Mouse (Mus musculus): ENCODE measurements around the gene Vrk2. TPM values are rescaled to one million over a fixed set of nuclear protein-coding genes. Genes with fewer than 3 reads are reported as not detected.

The Vrk2 gene
- polyA plus RNA-seq, 1 experiment from 2014 or later, result 24.9 TPM

- Histone ChIP-seq H3K36me3 (no peaks in the 10 kb centered on the region), H3K4me3 (no peak overlapping the region), H3K9ac (no peak overlapping the region), H3K27me3 (no peaks in the 10 kb centered on the region), H3K4me2 (replicated peaks) (no peak overlapping the region), H3K4me1 (no peaks in the 10 kb centered on the region), H3K9me3 (no peaks in the 10 kb centered on the region), H3K27ac (no peak overlapping the region)
- ATAC-seq (ENCODE audit: insufficient number of reproducible peaks, insufficient read depth, low FRiP score, low TSS enrichment), result no peak
- 89% methylated on average over 5 of the region's 5 CpGs for WGBS
Measured at GRCm38 (mm10) chr11:26532994-26533827, 60.6 kb downstream of the Vrk2 start.

DNA sequence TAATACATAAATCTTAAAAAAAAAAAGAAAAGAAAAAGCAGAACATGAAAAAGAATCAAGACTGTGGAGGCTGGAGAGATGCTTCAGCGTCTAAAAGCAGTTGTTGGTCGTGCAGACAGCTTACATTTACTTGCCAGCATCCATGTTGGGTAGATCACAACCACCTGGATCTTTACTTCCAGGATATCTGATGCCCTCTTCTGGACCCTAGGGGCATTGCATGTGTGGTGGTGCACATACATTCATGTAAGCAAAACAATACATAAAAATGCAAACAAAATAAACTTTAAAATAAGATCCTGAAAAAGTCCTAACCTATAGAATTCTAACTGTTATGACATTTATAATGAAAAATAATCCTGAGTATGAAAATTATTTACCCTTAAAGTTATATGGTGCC, 66.9 kb downstream of the Vrk2 start:
- no peak overlapping the region for H3K4me3 ChIP-seq
- H3K27ac ChIP-seq, result no peak overlapping the region
- no peaks in the 10 kb centered on the region for H3K27me3 ChIP-seq
- H3K4me2 ChIP-seq (replicated peaks), result no peak overlapping the region
- no peaks in the 10 kb centered on the region for H3K4me1 ChIP-seq
- peaks cover 5% of the 10 kb centered on the region; the same call in 1 of the 2 replicates for H3K36me3 ChIP-seq
- H3K9me3 ChIP-seq, result no peaks in the 10 kb centered on the region
- 86% methylated on average over 2 of the region's 2 CpGs for WGBS
- no peak overlapping the region for H3K9ac ChIP-seq
- ATAC-seq (ENCODE audit: insufficient number of reproducible peaks, insufficient read depth, low FRiP score, low TSS enrichment), result no peak

- Histone ChIP-seq H3K9me3 (no peaks in the 10 kb centered on the region), H3K4me1 (no peaks in the 10 kb centered on the region), H3K27ac (no peak overlapping the region), H3K27me3 (no peaks in the 10 kb centered on the region), H3K9ac (no peak overlapping the region), H3K36me3 (no peaks in the 10 kb centered on the region), H3K4me3 (no peak overlapping the region), H3K4me2 (replicated peaks) (no peak overlapping the region)
- 86% methylated on average over 3 of the region's 3 CpGs for WGBS
- ATAC-seq (ENCODE audit: insufficient number of reproducible peaks, insufficient read depth, low FRiP score, low TSS enrichment), result no peak
Measured at GRCm38 (mm10) chr11:26518991-26519390, 74.8 kb downstream of the Vrk2 start.

GRCm38 (mm10) chr11:26516086-26516485, 77.7 kb downstream of the Vrk2 start:
- no peaks in the 10 kb centered on the region for H3K36me3 ChIP-seq
- no peak overlapping the region for H3K27ac ChIP-seq
- WGBS, result 80% methylated on average over 2 of the region's 2 CpGs
- no peaks in the 10 kb centered on the region for H3K27me3 ChIP-seq
- no peak for ATAC-seq (ENCODE audit: insufficient number of reproducible peaks, insufficient read depth, low FRiP score, low TSS enrichment)
- no peaks in the 10 kb centered on the region for H3K4me1 ChIP-seq
- no peak overlapping the region for H3K4me3 ChIP-seq
- H3K4me2 ChIP-seq (replicated peaks), result no peak overlapping the region
- no peaks in the 10 kb centered on the region for H3K9me3 ChIP-seq
- H3K9ac ChIP-seq, result no peak overlapping the region

GRCm38 (mm10) chr11:26513683-26514082, 80.1 kb downstream of the Vrk2 start:
- no peak overlapping the region for H3K4me2 ChIP-seq (replicated peaks)
- H3K9me3 ChIP-seq, result no peaks in the 10 kb centered on the region
- no peaks in the 10 kb centered on the region for H3K36me3 ChIP-seq
- H3K4me1 ChIP-seq, result no peaks in the 10 kb centered on the region
- H3K9ac ChIP-seq, result no peak overlapping the region
- H3K27me3 ChIP-seq, result no peaks in the 10 kb centered on the region
- no peak overlapping the region for H3K4me3 ChIP-seq
- no peak overlapping the region for H3K27ac ChIP-seq
- ATAC-seq (ENCODE audit: insufficient number of reproducible peaks, insufficient read depth, low FRiP score, low TSS enrichment), result no peak

DNA sequence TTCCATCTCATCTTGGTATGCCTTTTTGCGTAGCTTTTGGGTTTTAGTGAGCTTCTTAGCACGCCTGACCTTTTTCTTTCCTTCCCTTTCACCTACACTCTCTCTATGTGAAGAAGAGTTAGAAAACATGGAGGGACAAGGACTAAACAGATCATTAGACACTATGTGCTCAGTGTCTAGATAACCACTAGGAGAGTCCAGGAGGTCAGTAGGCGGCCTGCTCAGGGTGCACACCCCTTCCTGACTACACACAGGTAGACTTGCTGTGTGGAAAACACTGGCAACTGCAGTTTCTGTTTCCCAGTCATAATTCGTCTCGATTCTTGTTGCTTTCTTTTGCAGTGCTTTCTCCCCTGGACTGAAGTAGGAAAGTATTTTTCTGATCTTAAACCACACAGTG, 97.8 kb downstream of the Vrk2 start:
- no peaks in the 10 kb centered on the region for H3K4me1 ChIP-seq
- no peak overlapping the region for H3K4me2 ChIP-seq (replicated peaks)
- no peaks in the 10 kb centered on the region for H3K27me3 ChIP-seq
- no peak overlapping the region for H3K9ac ChIP-seq
- WGBS, result 87% methylated on average over 5 of the region's 5 CpGs
- H3K27ac ChIP-seq, result no peak overlapping the region
- no peak overlapping the region for H3K4me3 ChIP-seq
- H3K9me3 ChIP-seq, result no peaks in the 10 kb centered on the region
- no peak for ATAC-seq (ENCODE audit: insufficient number of reproducible peaks, insufficient read depth, low FRiP score, low TSS enrichment)
- no peaks in the 10 kb centered on the region for H3K36me3 ChIP-seq

GRCm38 (mm10) chr11:26489761-26490466, 103.9 kb downstream of the Vrk2 start:
- 21% methylated on average over 12 of the region's 12 CpGs for WGBS
- Histone ChIP-seq H3K4me3 (no peak overlapping the region), H3K9ac (no peak overlapping the region), H3K4me2 (replicated peaks) (peak overlapping the region; percentile 28), H3K27ac (peak overlapping the region; percentile 86), H3K9me3 (no peaks in the 10 kb centered on the region), H3K4me1 (peaks cover 6% of the 10 kb centered on the region; the same call in 1 of the 2 replicates), H3K36me3 (no peaks in the 10 kb centered on the region), H3K27me3 (no peaks in the 10 kb centered on the region)
- peak; percentile 93 for ATAC-seq (ENCODE audit: insufficient number of reproducible peaks, insufficient read depth, low FRiP score, low TSS enrichment)

GRCm38 (mm10) chr11:26481691-26482242, 112.0 kb downstream of the Vrk2 start:
- Histone ChIP-seq H3K27me3 (no peaks in the 10 kb centered on the region), H3K4me3 (no peak overlapping the region), H3K4me1 (no peaks in the 10 kb centered on the region), H3K9me3 (no peaks in the 10 kb centered on the region), H3K4me2 (replicated peaks) (no peak overlapping the region), H3K9ac (no peak overlapping the region), H3K36me3 (no peaks in the 10 kb centered on the region), H3K27ac (no peak overlapping the region)
- no peak for ATAC-seq (ENCODE audit: insufficient number of reproducible peaks, insufficient read depth, low FRiP score, low TSS enrichment)
- WGBS, result 65% methylated on average over 3 of the region's 3 CpGs

GRCm38 (mm10) chr11:26477037-26477739, 116.6 kb downstream of the Vrk2 start:
- H3K4me2 ChIP-seq (replicated peaks), result no peak overlapping the region
- peaks cover 6% of the 10 kb centered on the region; the same call in 1 of the 2 replicates for H3K36me3 ChIP-seq
- H3K27ac ChIP-seq, result no peak overlapping the region
- no peaks in the 10 kb centered on the region for H3K27me3 ChIP-seq
- H3K4me3 ChIP-seq, result no peak overlapping the region
- no peak overlapping the region for H3K9ac ChIP-seq
- H3K4me1 ChIP-seq, result no peaks in the 10 kb centered on the region
- 87% methylated on average over 6 of the region's 6 CpGs for WGBS
- no peaks in the 10 kb centered on the region for H3K9me3 ChIP-seq
- no peak for ATAC-seq (ENCODE audit: insufficient number of reproducible peaks, insufficient read depth, low FRiP score, low TSS enrichment)

- ATAC-seq (ENCODE audit: insufficient number of reproducible peaks, insufficient read depth, low FRiP score, low TSS enrichment), result no peak
- Histone ChIP-seq H3K9me3 (no peaks in the 10 kb centered on the region), H3K4me1 (no peaks in the 10 kb centered on the region), H3K4me3 (no peak overlapping the region), H3K4me2 (replicated peaks) (no peak overlapping the region), H3K9ac (no peak overlapping the region), H3K27ac (no peak overlapping the region), H3K27me3 (no peaks in the 10 kb centered on the region), H3K36me3 (no peaks in the 10 kb centered on the region)
- 91% methylated on average over 4 of the region's 4 CpGs for WGBS
Measured at GRCm38 (mm10) chr11:26454081-26454480, 139.7 kb downstream of the Vrk2 start.

GRCm38 (mm10) chr11:26452693-26453092, 141.1 kb downstream of the Vrk2 start:
- Histone ChIP-seq H3K27ac (no peak overlapping the region), H3K4me3 (no peak overlapping the region), H3K9ac (no peak overlapping the region), H3K36me3 (no peaks in the 10 kb centered on the region), H3K4me1 (no peaks in the 10 kb centered on the region), H3K4me2 (replicated peaks) (no peak overlapping the region), H3K27me3 (no peaks in the 10 kb centered on the region), H3K9me3 (no peaks in the 10 kb centered on the region)
- no peak for ATAC-seq (ENCODE audit: insufficient number of reproducible peaks, insufficient read depth, low FRiP score, low TSS enrichment)
- WGBS, result 89% methylated on average over 4 of the region's 4 CpGs
